Mouse (Mus musculus) thymus, postnatal 10 days (tissue): ENCODE measurements around the gene Gm10203.

Experiments used
- DNase-seq, 2 experiments: peaks; one replicate each; pipeline ENCODE4 v3.0.0; 2021; ENCODE audit warnings: low spot score in 2 of 2

Gene Gm10203

DNA sequence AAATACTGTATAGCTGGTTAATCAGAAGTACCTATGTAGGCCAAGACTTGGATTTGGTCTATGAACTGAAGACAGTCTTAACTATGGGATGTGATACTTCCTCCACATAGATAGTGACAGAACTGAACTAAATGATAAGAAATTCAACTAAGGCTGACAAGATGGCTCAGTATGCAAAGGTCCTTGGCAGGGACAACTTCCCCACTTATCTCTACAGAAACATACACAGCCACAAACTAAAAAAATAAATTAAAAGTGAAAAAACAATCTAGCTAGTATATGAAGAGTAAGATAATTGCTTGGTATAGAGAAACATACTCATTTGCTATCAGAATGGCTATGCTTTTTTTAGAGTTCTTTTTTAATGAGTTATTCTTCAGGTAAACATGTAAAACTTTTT is 49.1 kb downstream of the Gm10203 start:
- no peak for DNase-seq
